ENCODE assay signal across 9 mouse cellular contexts in genomic region chr19:25340630-25341620, GRCm38 (mm10).
DNase-seq lines count a peak whose midpoint lies in the region; ATAC-seq lines count a peak whose summit lies in the region.
"Had no signal": no experiment of that assay in that cellular context is flagged by ENCODE, and none has a peak within 500 bp of the region (broad histone marks: within the 10 kb centered on the region; RNA-seq: fewer than 3 reads in every experiment).

No protein-coding gene starts in this region.

- intact Hi-C loops in gastrocnemius, postnatal 36 days (cut with DNase I): loop anchor here (1.0 to 5.0 kb wide), 2 partner anchors 104 to 286 kb away; no protein-coding TSS in a partner anchor

- no peak overlapping the region for H3K4me2 ChIP-seq in midbrain, embryonic 11.5 days
- H3K4me2 ChIP-seq: limb, embryonic 15.5 days had no signal

- H3K4me1 ChIP-seq in midbrain, embryonic 11.5 days (ENCODE audit: control insufficient read depth, insufficient read depth, low read length): peaks cover 9% of the 10 kb centered on the region; the same call in 1 of the 2 replicates

- H3K27ac ChIP-seq in midbrain, embryonic 11.5 days (ENCODE audit: low read depth, low read length): no peak overlapping the region
- H3K27ac ChIP-seq: limb, embryonic 15.5 days had no signal

- H3K9ac ChIP-seq in midbrain, embryonic 11.5 days (ENCODE audit: low read length): no peak overlapping the region
- H3K9ac ChIP-seq: limb, embryonic 15.5 days had no signal

- 42% methylated on average over 11 of the region's 11 CpGs for WGBS in midbrain, embryonic 11.5 days

- H3K9me3 ChIP-seq in midbrain, embryonic 11.5 days (ENCODE audit: control insufficient read depth, low read length): no peaks in the 10 kb centered on the region
- H3K9me3 ChIP-seq: limb, embryonic 15.5 days had no signal

- H3K36me3 ChIP-seq in midbrain, embryonic 11.5 days (ENCODE audit: control insufficient read depth, insufficient read depth, low read length): no peaks in the 10 kb centered on the region
- H3K36me3 ChIP-seq: limb, embryonic 15.5 days had no signal

- peak; percentile 77 for ATAC-seq in midbrain, embryonic 11.5 days (ENCODE audit: low FRiP score)

- H3K27me3 ChIP-seq in midbrain, embryonic 11.5 days (ENCODE audit: control insufficient read depth, insufficient read depth, low read length): no peaks in the 10 kb centered on the region
- H3K27me3 ChIP-seq: limb, embryonic 15.5 days had no signal

- H3K4me3 ChIP-seq in midbrain, embryonic 11.5 days (ENCODE audit: low read depth, low read length): no peak overlapping the region
- H3K4me3 ChIP-seq: limb, embryonic 15.5 days had no signal

- DNase-seq in layer of hippocampus, postnatal 10 days (ENCODE audit: low spot score in 2 of 2): peak; percentile 26 to 39
- no peak for DNase-seq in layer of hippocampus, postnatal 25 days (ENCODE audit: extremely low spot score in 1 of 2, low spot score in 1 of 2)
- peak; percentile 47 for DNase-seq in adrenal gland, postnatal 14 days
- DNase-seq in frontal cortex, adult 2 months (ENCODE audit: extremely low spot score in 1 of 2, low spot score in 1 of 2): peak; percentile 25 to 74
- DNase-seq in kidney, postnatal 10 days: peak; percentile 53
- peak; percentile 93 for DNase-seq in midbrain, embryonic 11.5 days (ENCODE audit: low spot score, missing footprints)
- DNase-seq in thymus, postnatal 25 days: peak; percentile 9
- no peak for DNase-seq in gastrocnemius, postnatal 36 days

Comparison
In these comparisons a context has a peak if more than half of its experiments do, and no peak if none do; other contexts are left out.
1. DNase-seq: peak in layer of hippocampus, postnatal 10 days (2 of 2), adrenal gland, postnatal 14 days (single experiment), frontal cortex, adult 2 months (2 of 2), kidney, postnatal 10 days (single experiment), midbrain, embryonic 11.5 days (single experiment) and thymus, postnatal 25 days (single experiment); none in layer of hippocampus, postnatal 25 days (0 of 2) and gastrocnemius, postnatal 36 days (0 of 2).